Mouse (Mus musculus): Measurements from ENCODE around the gene Itga5. TPM values are rescaled to one million over a fixed set of nuclear protein-coding genes. Genes with fewer than 3 reads are reported as not detected.

Itga5 gene
- total RNA-seq (2023), result 1 to 10 TPM; 2.9 to 3.7 TPM

GRCm38 (mm10) chr15:103366376-103367149 is at the start of gene Itga5:
Gene Itga5, minus strand, starts transcription at chr15:103366763.

GRCm38 (mm10) chr15:103339961-103340337 is 26.6 kb downstream of the Itga5 start, which contains the start of gene Zfp385a:
Gene Zfp385a, minus strand, starts transcription at chr15:103340093.

GRCm38 (mm10) chr15:103310365-103310910 is 56.1 kb downstream of the Itga5 start, which contains the start of gene Gpr84:
Gene Gpr84, minus strand, starts transcription at chr15:103310612.

Other genes with a start within 250 kb of the Itga5 start
- 10 to 100 TPM in 1 of 2 experiments, 1 to 10 TPM in 1; 8.2 to 11.7 TPM for gene Smug1, start 199.7 kb downstream of the Itga5 start, total RNA-seq (2023)
- gene Cbx5, start 126.9 kb downstream of the Itga5 start, total RNA-seq (2023), result 10 to 100 TPM; 25.8 to 31.2 TPM
- gene Hnrnpa1, start 126.3 kb downstream of the Itga5 start, total RNA-seq (2023), result 100 to 1,000 TPM; 523 to 560 TPM
- gene Nfe2, start 108.4 kb downstream of the Itga5 start, total RNA-seq (2023), result 1 to 10 TPM; 2.3 to 2.9 TPM
- 10 to 100 TPM; 76.2 to 80.6 TPM for gene Copz1, start 94.0 kb downstream of the Itga5 start, total RNA-seq (2023)
- not detected for gene Gpr84, start 56.2 kb downstream of the Itga5 start, total RNA-seq (2023)
- 1 to 10 TPM; 1.1 to 2.3 TPM for gene Zfp385a, start 26.7 kb downstream of the Itga5 start, total RNA-seq (2023)
- not detected for gene Gtsf1, start 63.7 kb upstream of the Itga5 start, total RNA-seq (2023)
- gene Gtsf2, start 81.7 kb upstream of the Itga5 start, total RNA-seq (2023), result not detected
- 100 to 1,000 TPM; 140 to 147 TPM for gene Nckap1l, start 87.0 kb upstream of the Itga5 start, total RNA-seq (2023)
- gene Pde1b, start 136.3 kb upstream of the Itga5 start, total RNA-seq (2023), result 10 to 100 TPM; 26.1 to 45.0 TPM
- gene Ppp1r1a, start 171.2 kb upstream of the Itga5 start, total RNA-seq (2023), result not detected
- gene Glycam1, start 198.3 kb upstream of the Itga5 start, total RNA-seq (2023), result not detected

All from T-cell, adult 66 days (primary cell).